Mouse (Mus musculus): ENCODE data around the gene Cyth2. TPM values are rescaled to one million over a fixed set of nuclear protein-coding genes. Genes with fewer than 3 reads are reported as not detected.

The Cyth2 gene
- polyA plus RNA-seq, 1 experiment from 2014 or later: 105 TPM

- DNase-seq (ENCODE audit: low spot score) (no peak), ATAC-seq (no peak)
- Histone ChIP-seq H3K27ac (ENCODE audit: low read length) (no peak overlapping the region), H3K9ac (replicated peaks; ENCODE audit: low read depth) (no peak overlapping the region), H3K27me3 (replicated peaks; ENCODE audit: insufficient read depth, low read length) (peaks cover 12% of the 10 kb centered on the region; the same call in 1 of the 2 replicates), H3K36me3 (ENCODE audit: insufficient read depth, low read length) (no peaks in the 10 kb centered on the region), H3K4me2 (replicated peaks; ENCODE audit: low read depth, low read length) (peak overlapping the region; percentile 54), H3K4me3 (ENCODE audit: low read depth, low read length) (0 out of 2 replicates have a peak overlapping the region, but pooled peaks have one; percentile 19), H3K4me1 (ENCODE audit: insufficient read depth, low read depth, low read length) (peaks cover 4% of the 10 kb centered on the region; the same call in 1 of the 2 replicates), H3K9me3 (ENCODE audit: low read length) (no peaks in the 10 kb centered on the region)
- TF ChIP-seq EP300 (IDR thresholded peaks at IDR 0.05) (no peak), CTCF (IDR thresholded peaks at IDR 0.05) (no peak; the same call in 1 of the 2 replicates)
- 1% methylated on average over 32 of the region's 42 CpGs for WGBS
These were observed 28.8 kb downstream of the Cyth2 start for GRCm38 (mm10) chr7:45785388-45786135.

- peak; percentile 45 for DNase-seq (ENCODE audit: low spot score)
- H3K27ac ChIP-seq (ENCODE audit: low read length): no peak within 1 kb of the TSS
- 0 out of 2 replicates have a peak within 1 kb of the TSS, but pooled peaks have one; percentile 23 for H3K9ac ChIP-seq (replicated peaks; ENCODE audit: low read depth)
- WGBS: 24% methylated on average over 19 of the region's 20 CpGs
- peak within 1 kb of the TSS; percentile 49 for H3K4me3 ChIP-seq (ENCODE audit: low read depth, low read length)
- H3K4me2 ChIP-seq (replicated peaks; ENCODE audit: low read depth, low read length): peak within 1 kb of the TSS; percentile 85
- H3K4me1 ChIP-seq (ENCODE audit: insufficient read depth, low read depth, low read length): peaks cover 4% of the 10 kb centered on the region; the same call in 1 of the 2 replicates
- TF ChIP-seq EP300 (IDR thresholded peaks at IDR 0.05): no peak
- no peak for TF ChIP-seq CTCF (IDR thresholded peaks at IDR 0.05)
- no peak for ATAC-seq
- H3K27me3 ChIP-seq (replicated peaks; ENCODE audit: insufficient read depth, low read length): peaks cover 12% of the 10 kb centered on the region; the same call in 1 of the 2 replicates
- H3K36me3 ChIP-seq (ENCODE audit: insufficient read depth, low read length): no peaks in the 10 kb centered on the region
- no peaks in the 10 kb centered on the region for H3K9me3 ChIP-seq (ENCODE audit: low read length)
These were observed 29.6 kb downstream of the Cyth2 start, which contains the start of gene Sult2b1 for GRCm38 (mm10) chr7:45784524-45785372. Gene Sult2b1 (minus strand): TSS chr7:45784669.

GRCm38 (mm10) chr7:45783511-45784091, 30.8 kb downstream of the Cyth2 start, which contains the start of gene Lmtk3:
Gene Lmtk3 (plus strand): TSS chr7:45783738.
- Histone ChIP-seq H3K4me3 (ENCODE audit: low read depth, low read length) (peak within 1 kb of the TSS; percentile 49), H3K27ac (ENCODE audit: low read length) (no peak within 1 kb of the TSS), H3K9me3 (ENCODE audit: low read length) (no peaks in the 10 kb centered on the region), H3K4me2 (replicated peaks; ENCODE audit: low read depth, low read length) (peak within 1 kb of the TSS; percentile 85), H3K27me3 (replicated peaks; ENCODE audit: insufficient read depth, low read length) (peaks cover 12% of the 10 kb centered on the region; the same call in 1 of the 2 replicates), H3K4me1 (ENCODE audit: insufficient read depth, low read depth, low read length) (peaks cover 4% of the 10 kb centered on the region; the same call in 1 of the 2 replicates), H3K9ac (replicated peaks; ENCODE audit: low read depth) (0 out of 2 replicates have a peak within 1 kb of the TSS, but pooled peaks have one; percentile 23), H3K36me3 (ENCODE audit: insufficient read depth, low read length) (no peaks in the 10 kb centered on the region)
- ATAC-seq: peak; percentile 81
- WGBS: 1% methylated on average over 38 of the region's 38 CpGs
- DNase-seq (ENCODE audit: low spot score): peak; percentile 84
- TF ChIP-seq CTCF (IDR thresholded peaks at IDR 0.05) (peak; percentile 57), EP300 (IDR thresholded peaks at IDR 0.05) (no peak)

GRCm38 (mm10) chr7:45782271-45782670, 32.1 kb downstream of the Cyth2 start:
- H3K27me3 ChIP-seq (replicated peaks; ENCODE audit: insufficient read depth, low read length): peaks cover 12% of the 10 kb centered on the region; the same call in 1 of the 2 replicates
- no peaks in the 10 kb centered on the region for H3K36me3 ChIP-seq (ENCODE audit: insufficient read depth, low read length)
- H3K4me3 ChIP-seq (ENCODE audit: low read depth, low read length): no peak overlapping the region
- no peak for DNase-seq (ENCODE audit: low spot score)
- no peak overlapping the region for H3K4me2 ChIP-seq (replicated peaks; ENCODE audit: low read depth, low read length)
- no peak for ATAC-seq
- no peak overlapping the region for H3K27ac ChIP-seq (ENCODE audit: low read length)
- TF ChIP-seq CTCF (IDR thresholded peaks at IDR 0.05): no peak
- TF ChIP-seq EP300 (IDR thresholded peaks at IDR 0.05): no peak
- no peak overlapping the region for H3K9ac ChIP-seq (replicated peaks; ENCODE audit: low read depth)
- H3K4me1 ChIP-seq (ENCODE audit: insufficient read depth, low read depth, low read length): peaks cover 4% of the 10 kb centered on the region; the same call in 1 of the 2 replicates
- 58% methylated on average over 4 of the region's 4 CpGs for WGBS
- no peaks in the 10 kb centered on the region for H3K9me3 ChIP-seq (ENCODE audit: low read length)

- Histone ChIP-seq H3K36me3 (ENCODE audit: insufficient read depth, low read length) (no peaks in the 10 kb centered on the region), H3K4me2 (replicated peaks; ENCODE audit: low read depth, low read length) (0 out of 2 replicates have a peak overlapping the region, but pooled peaks have one; percentile 8), H3K4me3 (ENCODE audit: low read depth, low read length) (no peak overlapping the region), H3K27me3 (replicated peaks; ENCODE audit: insufficient read depth, low read length) (peaks cover 2% of the 10 kb centered on the region; the same call in 1 of the 2 replicates), H3K9ac (replicated peaks; ENCODE audit: low read depth) (no peak overlapping the region), H3K9me3 (ENCODE audit: low read length) (no peaks in the 10 kb centered on the region), H3K4me1 (ENCODE audit: insufficient read depth, low read depth, low read length) (peaks cover 4% of the 10 kb centered on the region; the same call in 1 of the 2 replicates), H3K27ac (ENCODE audit: low read length) (no peak overlapping the region)
- TF ChIP-seq EP300 (IDR thresholded peaks at IDR 0.05) (no peak), CTCF (IDR thresholded peaks at IDR 0.05) (no peak)
- DNase-seq (ENCODE audit: low spot score): no peak
- 21% methylated on average over 22 of the region's 22 CpGs for WGBS
- ATAC-seq: 0 out of 2 replicates have a peak, but pooled peaks have one; percentile 11
These were observed 35.2 kb downstream of the Cyth2 start for GRCm38 (mm10) chr7:45779081-45779641.
